Mouse (Mus musculus) olfactory bulb, adult 2 months (tissue): ENCODE measurements at regions not wholly inside any gene's neighbourhood (a gene's known extent, or its start where the extent isn't known, plus 50 kb on each side); places are given as distances from the start of the nearest gene placed in this dataset.

Experiments used
- CTCF ChIP-seq: fragments of 200-500 bp; IDR thresholded peaks from 2 replicates; pipeline ENCODE4 v1.5.1; 2012; ENCODE audit warnings: low read depth, mild to moderate bottlenecking, low read length, moderate library complexity; ENCODE audit not compliant: insufficient read depth
- POLR2A ChIP-seq: fragments of 200-500 bp; IDR thresholded peaks from 2 replicates; pipeline ENCODE4 v1.6.1; 2012; ENCODE audit warnings: mild to moderate bottlenecking, low read depth, low read length, moderate library complexity; ENCODE audit not compliant: insufficient read depth

- TF ChIP-seq CTCF (no peak), POLR2A (no peak)
These were observed 96.9 kb upstream of the Mgme1 start for GRCm38 (mm10) chr2:144173358-144174106.
